Comparison of ENCODE assay signal across 9 mouse cellular contexts in genomic region chrX:51374670-51375069, GRCm38 (mm10).
DNase-seq lines count a peak whose midpoint lies in the region; ATAC-seq and TF ChIP-seq lines count a peak whose summit lies in the region.
"Had no signal": no experiment of that assay in that cellular context is flagged by ENCODE, and none has a peak within 500 bp of the region (broad histone marks: within the 10 kb centered on the region; RNA-seq: fewer than 3 reads in every experiment).

No protein-coding gene starts in this region.

- TF ChIP-seq CTCF in lung, adult 2 months (IDR thresholded peaks at IDR 0.05; ENCODE audit: insufficient read depth, low read length) = no peak

- no peak for TF ChIP-seq POLR2A in lung, adult 2 months (IDR thresholded peaks at IDR 0.05; ENCODE audit: borderline replicate concordance, extremely low read depth, low read depth, low read length)

- WGBS in lung, adult 2 months = 16% methylated on average over 5 of the region's 5 CpGs

- H3K4me1 ChIP-seq in lung, adult 2 months (ENCODE audit: control insufficient read depth, insufficient read depth, low read length) = peaks cover 2% of the 10 kb centered on the region; the same call in 1 of the 2 replicates
- H3K4me1 ChIP-seq: heart, embryonic 15.5 days had no signal

- peak; percentile 43 for DNase-seq in A20 (ENCODE audit: low read depth, low spot score)
- peak; percentile 29 for DNase-seq in Muller cell, postnatal 12 days (ENCODE audit: inconsistent ontology term)
- DNase-seq in cerebellum, postnatal 25 days = peak; percentile 77 to 83
- peak; percentile 8 to 10 for DNase-seq in gastrocnemius, adult 8-10 months (ENCODE audit: low spot score in 2 of 2)
- DNase-seq in kidney, postnatal 4 days = peak; percentile 80 to 85
- peak; percentile 61 for DNase-seq in lung, adult 2 months
- peak; percentile 81 for DNase-seq in right cerebral cortex, postnatal 4 days

- ATAC-seq in erythroid progenitor cell, adult 5-6 weeks (replicated peaks; ENCODE audit: low FRiP score, poor library complexity, severe bottlenecking) = no peak

- no peak overlapping the region for H3K4me3 ChIP-seq in lung, adult 2 months (replicated peaks; ENCODE audit: extremely low read depth, low read depth, low read length)
- H3K4me3 ChIP-seq: heart, embryonic 15.5 days had no signal

Comparison
In these comparisons a context has a peak if more than half of its experiments do, and no peak if none do; other contexts are left out.
1. DNase-seq: peak in every context shown above with its lines; median percentile 82 in kidney, postnatal 4 days; 81 in right cerebral cortex, postnatal 4 days; 80 in cerebellum, postnatal 25 days; 61 in lung, adult 2 months; 43 in A20; 29 in Muller cell, postnatal 12 days; 9 in gastrocnemius, adult 8-10 months.